Mouse (Mus musculus) heart, postnatal 36 days (tissue): Measurements from ENCODE around the gene Gpr132. TPM values are rescaled to one million over a fixed set of nuclear protein-coding genes. Genes with fewer than 3 reads are reported as not detected.

Experiments used
- DNase-seq, 2 experiments: peaks; one replicate each; pipeline ENCODE4 v3.0.0; 2021 to 2022
- intact Hi-C: fragments of 180-260 bp; cut with DNase I; formaldehyde crosslinking; loops from one replicate; pipeline ENCODE4 v1.15.1; 2025
- total RNA-seq, 2 experiments: library from RNA; stranded (reverse); gene quantifications; 2 replicates each; pipeline ENCODE4 v1.2.3; 2021

The Gpr132 gene
- total RNA-seq, 2 experiments from 2014 or later = 0.19 TPM

- no peak for DNase-seq
- intact Hi-C loops = loop anchor here (2.0 to 10.0 kb wide), 3 partner anchors 15 to 273 kb away; partner anchors contain the start of gene Tex22
Measured at GRCm38 (mm10) chr12:112879731-112880130, 11.7 kb upstream of the Gpr132 start.

GRCm38 (mm10) chr12:112877607-112878020 is 9.6 kb upstream of the Gpr132 start:
- intact Hi-C loops = loop anchor here (2.0 to 10.0 kb wide), 4 partner anchors 17 to 275 kb away; partner anchors contain the start of gene Tex22
- no peak for DNase-seq

GRCm38 (mm10) chr12:112877073-112877576 is 9.1 kb upstream of the Gpr132 start:
- DNase-seq = no peak
- intact Hi-C loops = loop anchor here (2.0 to 10.0 kb wide), 3 partner anchors 40 to 275 kb away; partner anchors contain the start of gene Tex22

- peak; percentile 74 to 79 for DNase-seq
- intact Hi-C loops = loop anchor here (2.0 to 10.0 kb wide), 3 partner anchors 40 to 276 kb away; partner anchors contain the start of gene Tex22
Measured at GRCm38 (mm10) chr12:112876332-112877072, 8.5 kb upstream of the Gpr132 start.

- DNase-seq = peak; percentile 91 to 95
- intact Hi-C loops = loop anchor here (1.0 to 10.0 kb wide), 4 partner anchors 41 to 277 kb away; partner anchors contain the start of gene Tex22
Measured at GRCm38 (mm10) chr12:112875225-112876013, 7.4 kb upstream of the Gpr132 start.

- DNase-seq = no peak
- intact Hi-C loops = loop anchor here (1.0 to 10.0 kb wide), 2 partner anchors 54 to 201 kb away; partner anchors contain the start of gene Tex22
Measured at GRCm38 (mm10) chr12:112874199-112874598, 6.2 kb upstream of the Gpr132 start.

- intact Hi-C loops = loop anchor here (1.0 to 10.0 kb wide), 2 partner anchors 55 to 201 kb away; partner anchors contain the start of gene Tex22
- peak; percentile 61 to 74 for DNase-seq
Measured at GRCm38 (mm10) chr12:112873452-112874190, 5.6 kb upstream of the Gpr132 start.

GRCm38 (mm10) chr12:112872991-112873390 is 5.0 kb upstream of the Gpr132 start:
- intact Hi-C loops = loop anchor here (10.0 kb wide), 1 partner anchor 202 kb away; the partner anchor contains the start of gene Tex22
- no peak for DNase-seq

- intact Hi-C loops = loop anchor here (10.0 kb wide), 1 partner anchor 204 kb away; the partner anchor contains the start of gene Tex22
- no peak for DNase-seq
Measured at GRCm38 (mm10) chr12:112871272-112871671, 3.2 kb upstream of the Gpr132 start.

- no peak for DNase-seq
- intact Hi-C loops = loop anchor here (10.0 kb wide), 1 partner anchor 204 kb away; the partner anchor contains the start of gene Tex22
Measured at GRCm38 (mm10) chr12:112870775-112871174, 2.7 kb upstream of the Gpr132 start.

GRCm38 (mm10) chr12:112869783-112870204 is 1.8 kb upstream of the Gpr132 start:
- no peak for DNase-seq
- intact Hi-C loops = loop anchor here (10.0 kb wide), 1 partner anchor 205 kb away; the partner anchor contains the start of gene Tex22

- intact Hi-C loops = no loop called here
Measured at GRCm38 (mm10) chr12:112867106-112867674, 838 bp downstream of the Gpr132 start.

GRCm38 (mm10) chr12:112866467-112867080 is 1.5 kb downstream of the Gpr132 start:
- intact Hi-C loops = no loop called here
- no peak for DNase-seq

More at GRCm38 (mm10) chr12:112867106-112867674, 838 bp downstream of the Gpr132 start:
- no peak for DNase-seq

- intact Hi-C loops = no loop called here
- DNase-seq = no peak
Measured at GRCm38 (mm10) chr12:112864804-112865203, 3.2 kb downstream of the Gpr132 start.

- DNase-seq = no peak
- intact Hi-C loops = no loop called here
Measured at GRCm38 (mm10) chr12:112861911-112862321, 6.1 kb downstream of the Gpr132 start.

- no peak for DNase-seq
- intact Hi-C loops = no loop called here
Measured at GRCm38 (mm10) chr12:112860765-112861164, 7.3 kb downstream of the Gpr132 start.

GRCm38 (mm10) chr12:112859930-112860329 is 8.1 kb downstream of the Gpr132 start:
- no peak for DNase-seq
- intact Hi-C loops = no loop called here

- intact Hi-C loops = no loop called here
- no peak for DNase-seq
Measured at GRCm38 (mm10) chr12:112858581-112859336, 9.3 kb downstream of the Gpr132 start.
